Mouse (Mus musculus) thymus, postnatal 36 days (tissue): ENCODE data around the gene Ube2q1.
A peak's percentile ranks its signal among the peaks of the same experiment; 100 is the strongest.

Experiments used
- DNase-seq, 2 experiments: peaks; one replicate each; pipeline ENCODE4 v3.0.0; 2022; ENCODE audit warnings: mixed read lengths in 2 of 2

Ube2q1 gene

DNA sequence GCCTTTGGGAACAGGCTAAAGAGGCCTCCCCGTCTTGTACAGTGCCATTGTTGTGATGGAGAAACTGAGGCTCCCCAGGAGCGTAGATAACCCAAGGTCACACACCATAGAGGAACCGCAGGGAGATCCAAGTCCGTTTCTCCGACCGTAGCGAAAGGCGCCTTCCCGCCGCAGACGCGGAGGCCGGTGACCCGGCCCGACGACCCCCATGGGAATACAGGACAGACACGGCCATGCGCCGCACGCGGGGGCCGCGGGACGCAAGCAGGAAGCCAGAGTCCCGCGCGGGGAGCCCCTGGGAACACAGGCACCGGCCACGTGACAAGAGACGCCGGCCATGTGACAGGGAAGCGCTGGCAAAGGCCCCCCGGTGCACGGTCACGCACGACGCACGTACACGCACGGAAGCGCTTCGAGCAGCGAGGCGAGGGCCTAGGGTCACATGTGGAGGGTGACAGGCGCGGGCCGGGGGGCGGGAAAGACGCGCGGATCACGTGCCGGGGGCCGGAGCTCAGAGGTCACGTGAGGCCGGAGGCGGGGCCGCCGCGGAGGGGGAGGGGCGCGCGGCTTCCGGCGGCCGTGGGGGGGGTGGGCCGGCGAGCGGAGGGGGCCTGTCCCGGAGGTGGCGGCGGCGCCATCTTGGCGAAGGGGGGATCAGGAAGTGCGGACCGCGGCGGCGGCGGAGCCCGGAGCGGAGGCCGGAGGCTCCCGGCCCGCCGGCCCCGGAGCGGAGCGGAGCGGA, at the start of gene Ube2q1:
Gene Ube2q1, plus strand, starts transcription at position 649 of the 742 bp plus-strand sequence.
- DNase-seq: peak; percentile 95 to 97

DNA sequence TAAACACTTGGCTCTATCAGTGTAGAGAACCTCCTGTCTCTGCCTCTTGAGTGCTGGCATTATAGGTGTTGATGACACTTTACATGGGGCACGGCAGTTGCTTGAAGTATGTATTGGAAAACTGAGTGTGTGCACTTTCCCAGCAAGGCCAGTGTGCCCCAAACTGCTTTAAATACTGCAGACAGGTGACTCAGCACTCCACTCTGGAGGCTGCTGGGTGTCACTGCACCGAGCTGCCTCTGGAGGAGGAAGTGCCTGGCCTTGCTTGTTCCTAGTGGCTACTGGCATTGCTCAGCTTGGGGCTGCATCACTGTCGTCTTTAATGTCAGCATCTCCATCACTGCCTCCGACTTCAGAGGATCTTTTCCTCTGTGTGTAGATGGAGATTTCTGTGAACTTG, 46.4 kb upstream of the Ube2q1 start:
- peak; percentile 61 to 64 for DNase-seq

DNA sequence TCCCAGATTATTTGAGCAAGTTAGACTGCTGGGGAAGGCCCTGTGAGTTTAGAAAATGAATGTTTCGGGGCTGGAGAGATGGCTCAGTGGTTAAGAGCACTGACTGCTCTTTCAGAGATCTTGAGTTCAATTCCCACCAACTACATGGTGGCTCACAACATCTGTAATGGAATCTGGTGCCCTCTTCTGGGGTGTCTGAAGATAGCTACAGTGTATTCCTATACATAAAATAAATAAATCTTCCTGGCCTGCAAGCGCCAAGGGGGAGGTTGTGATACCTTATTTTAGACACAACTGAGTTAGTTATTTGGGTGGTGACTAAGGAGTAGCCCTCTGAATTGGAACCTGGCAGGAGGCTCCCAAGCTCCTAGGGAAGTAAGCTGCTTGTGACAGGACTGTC, 44.6 kb upstream of the Ube2q1 start:
- no peak for DNase-seq

DNA sequence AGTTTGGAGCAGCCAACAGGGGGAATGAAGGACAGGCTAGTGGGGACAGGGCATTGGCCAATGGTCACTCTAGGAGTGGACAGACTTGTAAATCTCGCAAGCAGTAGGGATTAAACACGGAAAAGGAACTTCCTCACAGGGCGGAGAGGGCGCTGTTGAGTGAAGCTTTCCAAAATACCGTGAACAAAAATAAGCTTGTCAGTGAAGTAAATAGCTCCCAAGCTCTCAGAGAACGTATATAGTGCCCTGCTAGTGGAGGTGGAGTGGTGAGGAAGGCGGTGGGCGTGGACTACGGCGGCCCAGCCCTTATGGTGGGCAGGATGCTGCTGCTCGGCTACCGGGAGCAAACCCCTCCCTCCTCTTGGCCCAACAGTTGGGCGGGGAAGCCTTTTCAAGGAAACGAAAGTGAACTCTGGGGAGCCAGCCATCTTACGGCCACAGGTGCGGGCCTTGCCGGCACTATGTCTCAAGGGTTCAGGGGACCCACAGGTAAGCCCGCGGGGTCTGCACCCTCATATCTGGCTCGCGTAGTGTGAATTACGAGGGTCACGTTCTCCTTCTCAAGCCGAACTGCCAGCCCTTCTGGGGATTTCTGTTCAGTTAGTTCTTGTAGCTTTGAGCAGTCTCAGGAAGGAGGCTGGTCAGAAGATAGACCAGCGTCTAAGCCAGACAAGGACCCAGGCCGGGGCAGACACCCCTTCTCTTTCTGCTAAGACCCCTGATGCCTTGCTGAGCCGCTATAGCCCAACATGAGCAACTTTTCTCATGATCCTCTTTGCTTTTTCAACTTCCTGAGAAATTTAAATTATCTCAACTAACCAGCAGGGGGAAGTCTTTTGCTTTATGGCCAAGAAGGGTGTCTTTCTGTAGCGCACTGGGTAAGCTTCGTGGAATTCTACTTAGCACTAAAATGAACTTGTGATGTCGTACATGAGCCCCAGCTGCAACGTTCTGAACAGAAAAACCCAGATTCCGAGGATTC, 42.8 kb upstream of the Ube2q1 start:
- peak; percentile 89 to 95 for DNase-seq

DNA sequence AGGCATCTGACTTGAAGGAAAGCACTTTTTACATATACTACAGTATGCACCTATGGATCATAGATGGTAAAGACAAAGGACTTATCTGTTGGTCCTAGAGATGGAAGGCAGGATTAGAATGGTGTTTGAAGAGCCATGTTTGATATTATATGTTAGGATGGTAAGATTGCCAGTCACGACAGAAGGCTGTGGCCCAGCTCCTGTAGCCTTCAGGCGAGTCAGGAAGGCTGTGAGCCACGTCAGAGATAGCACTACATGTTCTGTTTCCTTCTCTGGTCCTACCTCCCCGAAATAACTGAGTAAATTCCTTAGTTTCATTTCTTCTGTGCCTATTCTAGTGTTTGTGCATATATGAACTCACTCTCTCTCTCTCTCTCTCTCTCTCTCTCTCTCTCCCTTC, 41.3 kb upstream of the Ube2q1 start:
- DNase-seq: no peak

DNA sequence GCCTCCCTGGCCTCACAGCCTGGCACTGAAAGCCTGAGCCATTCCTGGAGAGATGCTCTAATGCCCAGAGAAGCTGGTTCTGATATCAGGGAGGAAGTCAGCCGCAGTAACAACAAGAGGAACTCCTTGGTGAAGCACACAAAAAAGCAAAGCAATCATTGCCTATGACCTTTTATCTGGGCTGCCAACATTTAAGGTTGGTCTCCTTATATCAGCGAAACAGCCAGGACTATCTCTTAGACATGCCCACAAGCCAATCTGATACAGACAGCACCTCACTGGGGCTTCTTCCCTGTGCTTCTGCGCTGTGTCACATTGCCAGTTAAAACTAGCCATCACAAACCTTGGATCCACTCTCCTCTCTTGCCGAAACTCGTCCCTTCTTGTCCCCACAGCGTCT, 34.9 kb upstream of the Ube2q1 start:
- no peak for DNase-seq

DNA sequence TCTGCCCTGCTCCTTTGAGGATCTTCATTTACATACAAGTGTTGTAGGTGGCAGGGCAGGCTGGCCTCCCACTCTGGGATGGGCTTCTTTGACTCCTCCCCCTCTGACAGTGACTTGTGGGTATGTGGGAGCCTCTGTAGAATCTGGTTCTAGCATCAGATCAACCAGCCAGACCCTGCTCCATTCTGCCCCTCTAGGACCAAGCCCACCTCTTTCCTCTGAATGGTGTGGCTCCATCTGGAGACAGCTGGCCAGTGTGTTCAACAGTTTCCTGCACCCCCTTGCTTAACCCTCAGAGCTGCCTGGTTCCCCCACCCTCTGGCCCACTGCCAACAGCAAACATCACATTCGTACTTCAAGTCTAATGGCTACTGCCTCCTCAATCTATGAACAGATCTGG, 21.1 kb upstream of the Ube2q1 start:
- DNase-seq: no peak

DNA sequence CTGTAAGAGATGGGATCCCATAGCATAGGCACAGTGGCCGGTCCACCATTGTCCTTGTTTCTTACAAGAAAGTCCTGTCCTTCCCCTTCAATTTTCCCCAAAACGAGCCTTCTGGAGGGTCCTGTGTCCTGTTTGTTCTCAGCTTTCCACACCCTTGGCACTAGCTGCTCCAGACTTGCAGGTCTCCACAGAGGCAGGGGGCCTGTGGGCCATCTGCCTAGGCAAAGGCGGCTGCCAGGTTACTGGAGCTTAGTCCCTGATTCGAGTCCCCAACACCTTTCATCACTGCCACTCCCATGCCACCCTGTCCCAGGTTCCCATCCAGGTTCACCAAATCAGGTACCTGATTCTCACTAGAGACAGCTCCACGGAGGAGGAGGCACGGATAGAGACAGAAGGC, 18.1 kb upstream of the Ube2q1 start:
- no peak for DNase-seq

DNA sequence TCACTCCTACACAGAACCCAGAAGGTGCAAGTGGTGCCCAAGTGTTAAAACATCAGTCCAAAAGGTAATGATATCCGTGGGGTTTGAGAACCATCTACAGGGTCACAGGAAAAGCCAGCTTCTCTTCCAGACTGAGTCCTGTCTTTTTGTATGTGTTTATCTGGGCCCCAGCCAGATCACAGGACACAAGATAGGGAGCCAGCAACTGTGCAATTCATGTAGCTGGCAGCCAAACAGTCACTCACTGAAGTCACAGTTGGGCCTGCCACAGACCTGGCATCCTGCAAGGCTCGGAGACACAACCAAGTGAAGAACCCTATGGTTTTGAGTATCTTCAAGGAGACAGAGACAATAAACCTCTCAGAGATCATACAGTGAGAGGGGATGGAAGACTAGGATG, 15.6 kb upstream of the Ube2q1 start:
- DNase-seq: no peak

DNA sequence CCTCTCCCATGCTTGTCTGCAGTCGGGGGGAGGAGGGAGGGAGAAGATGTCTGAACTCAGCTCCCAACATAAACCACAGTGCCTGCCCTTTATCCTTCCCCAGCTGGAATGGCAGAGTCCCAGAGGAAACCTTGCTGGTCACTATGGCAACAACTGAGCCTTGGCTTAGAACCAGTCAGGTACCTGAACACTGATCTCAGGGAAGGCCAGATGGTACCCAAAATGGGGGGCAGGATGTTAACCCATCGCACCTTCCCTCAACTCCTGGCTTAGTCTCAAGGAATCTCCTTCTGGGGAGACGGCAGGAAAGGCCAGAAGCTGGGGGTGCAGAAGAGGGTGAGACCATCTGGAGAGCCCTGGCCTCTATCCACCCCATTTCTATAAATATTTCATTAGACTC, 13.6 kb upstream of the Ube2q1 start:
- no peak for DNase-seq

DNA sequence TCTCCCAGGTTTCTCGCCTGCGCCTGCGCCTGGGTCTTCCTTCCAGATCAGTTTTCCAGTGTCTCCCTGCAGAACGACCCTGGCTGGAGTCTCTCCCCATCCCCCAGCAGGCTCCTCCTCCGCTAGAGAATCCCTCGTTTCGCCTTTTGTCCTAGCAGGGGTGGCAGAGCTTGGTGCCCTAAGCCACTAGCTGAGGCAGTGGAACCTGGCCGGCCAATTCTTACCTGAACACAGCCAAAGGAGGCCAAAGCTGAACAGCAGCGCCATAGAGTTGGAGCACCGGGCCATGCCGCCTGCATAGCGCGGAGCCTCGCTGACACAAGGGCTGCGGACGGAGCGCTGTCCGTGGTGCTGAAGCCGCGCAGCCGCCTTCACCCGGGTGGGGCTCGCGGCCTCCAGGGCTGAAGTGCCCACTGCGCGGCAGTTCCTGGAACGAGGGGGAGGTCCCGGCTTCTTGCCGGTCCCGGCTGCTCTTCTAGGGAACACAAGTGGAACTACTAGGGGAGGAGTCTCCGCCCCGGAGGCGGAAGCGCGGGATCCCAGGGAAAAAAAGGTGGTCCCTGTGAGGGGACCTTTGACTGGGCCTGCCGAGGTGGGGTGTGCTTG, 9.2 kb upstream of the Ube2q1 start, which contains the start of gene Chrnb2:
Gene Chrnb2, minus strand, starts transcription at position 514 of the 606 bp plus-strand sequence.
- peak; percentile 73 to 75 for DNase-seq

DNA sequence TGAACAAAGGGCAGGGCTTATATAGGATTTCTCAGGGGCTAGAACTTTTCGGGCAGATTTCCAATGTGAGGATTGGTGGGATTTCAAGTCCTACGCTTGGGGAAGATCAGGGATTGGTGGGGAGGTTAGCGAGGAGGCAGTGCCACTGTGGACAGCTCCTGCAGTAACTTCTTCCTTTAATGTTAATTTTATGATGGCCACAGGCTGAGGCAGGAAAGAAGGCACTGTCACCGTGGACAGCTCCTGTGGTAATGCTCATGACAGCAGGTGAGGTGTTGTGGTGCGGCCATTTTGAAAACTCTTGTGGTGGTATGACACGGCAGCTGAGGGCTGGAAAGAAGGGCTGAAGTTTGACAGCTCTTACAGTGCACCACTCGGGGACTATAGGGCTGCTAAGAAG, 3.8 kb upstream of the Ube2q1 start:
- no peak for DNase-seq

DNA sequence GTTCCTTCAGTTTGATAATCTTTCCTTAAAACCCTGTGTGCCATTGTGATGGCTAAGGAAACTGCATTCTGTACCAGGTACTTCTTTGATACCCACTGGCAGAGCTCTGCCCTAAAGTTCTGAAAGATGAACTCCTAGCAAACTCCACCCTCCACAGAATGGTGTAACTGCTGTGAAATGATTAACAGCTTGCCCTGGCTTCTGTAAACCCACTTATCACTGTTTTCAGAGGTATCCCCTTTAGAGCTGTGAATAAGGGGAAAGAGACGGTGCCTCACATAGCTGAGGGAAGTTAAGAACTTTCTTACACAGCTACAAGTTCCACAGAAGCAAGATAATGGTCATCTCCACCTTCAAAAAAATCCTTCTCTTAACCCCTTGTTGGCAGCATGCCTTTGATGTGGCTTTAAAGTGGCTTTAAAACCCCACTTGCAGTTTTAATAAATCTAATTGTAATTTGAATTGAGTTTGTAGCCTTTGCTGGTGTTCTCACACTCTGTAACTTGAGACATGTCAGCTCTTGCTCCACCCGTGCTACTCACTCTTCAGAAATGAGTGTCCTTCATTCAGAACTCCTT, 2.9 kb upstream of the Ube2q1 start:
- DNase-seq: no peak

DNA sequence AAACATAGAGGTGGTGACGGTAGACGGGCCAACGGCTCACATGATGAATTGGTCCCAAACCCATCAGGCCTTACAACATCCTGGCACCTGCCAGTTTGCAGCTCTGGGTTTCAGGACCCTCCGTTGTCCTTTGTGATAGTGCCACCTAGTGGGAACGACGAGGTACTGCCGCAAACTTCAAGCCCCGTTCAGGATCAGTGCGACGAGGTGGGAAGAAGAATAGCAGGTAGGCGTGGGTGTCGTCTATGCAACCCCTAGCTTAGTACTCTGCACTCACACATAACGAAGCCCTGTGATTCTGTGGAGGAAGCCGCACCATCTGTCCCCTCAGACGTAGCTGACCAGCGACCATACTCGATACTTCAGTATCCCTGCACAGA, 838 bp upstream of the Ube2q1 start:
- peak; percentile 85 to 88 for DNase-seq

DNA sequence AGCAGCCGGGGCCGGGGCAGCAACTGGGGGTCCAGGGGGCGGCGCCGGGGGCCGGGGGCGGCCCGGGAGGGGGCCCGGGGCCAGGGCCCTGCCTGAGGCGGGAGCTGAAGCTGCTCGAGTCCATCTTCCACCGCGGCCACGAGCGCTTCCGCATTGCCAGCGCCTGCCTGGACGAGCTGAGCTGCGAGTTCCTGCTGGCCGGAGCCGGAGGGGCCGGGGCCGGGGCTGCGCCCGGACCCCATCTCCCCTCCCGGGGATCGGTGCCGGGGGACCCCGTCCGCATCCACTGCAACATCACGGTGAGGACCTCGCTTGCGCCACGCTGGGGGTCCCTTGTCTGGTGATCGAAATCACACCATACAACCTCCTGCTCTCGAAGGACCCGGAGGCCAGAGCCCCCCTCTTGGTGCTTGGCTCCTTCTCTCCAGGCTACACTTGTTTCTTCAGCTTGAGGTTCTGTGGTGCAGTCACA, 360 bp downstream of the Ube2q1 start:
- peak; percentile 47 to 74 for DNase-seq

DNA sequence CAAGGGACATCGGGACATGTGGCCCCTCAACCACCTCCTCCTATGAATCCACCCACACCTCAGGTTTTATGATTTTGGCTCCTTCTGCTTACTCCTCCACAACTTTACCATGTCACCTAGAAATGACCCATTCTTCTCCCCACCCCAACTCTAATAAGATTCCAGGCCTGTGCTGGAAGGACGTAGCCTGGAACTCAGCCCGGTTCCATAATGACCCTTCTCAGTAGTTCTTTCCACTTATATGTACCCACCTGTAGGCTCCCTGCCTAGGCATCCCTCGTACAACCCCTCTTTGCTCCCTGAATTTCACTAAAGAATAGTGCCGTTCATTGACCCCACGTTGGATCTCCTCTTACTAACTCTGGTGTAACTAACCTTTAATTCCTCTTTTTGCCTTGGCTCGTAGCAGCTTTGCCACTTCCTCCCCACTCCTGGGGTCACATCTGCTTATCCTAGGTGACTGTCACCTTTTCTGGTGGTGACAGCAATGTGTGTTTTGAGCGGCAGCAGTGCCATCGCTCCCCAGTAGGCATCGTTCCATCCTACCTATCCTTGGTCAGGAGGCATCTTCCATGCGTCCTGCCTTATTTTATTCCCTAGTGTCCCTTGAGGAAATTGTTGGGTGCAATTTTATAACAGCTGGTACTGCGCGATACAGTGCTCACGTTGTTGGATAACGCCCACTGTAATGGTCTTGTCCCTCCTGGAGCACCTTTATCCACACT, 982 bp downstream of the Ube2q1 start:
- peak in 1 of 2 experiments; percentile 15 for DNase-seq

DNA sequence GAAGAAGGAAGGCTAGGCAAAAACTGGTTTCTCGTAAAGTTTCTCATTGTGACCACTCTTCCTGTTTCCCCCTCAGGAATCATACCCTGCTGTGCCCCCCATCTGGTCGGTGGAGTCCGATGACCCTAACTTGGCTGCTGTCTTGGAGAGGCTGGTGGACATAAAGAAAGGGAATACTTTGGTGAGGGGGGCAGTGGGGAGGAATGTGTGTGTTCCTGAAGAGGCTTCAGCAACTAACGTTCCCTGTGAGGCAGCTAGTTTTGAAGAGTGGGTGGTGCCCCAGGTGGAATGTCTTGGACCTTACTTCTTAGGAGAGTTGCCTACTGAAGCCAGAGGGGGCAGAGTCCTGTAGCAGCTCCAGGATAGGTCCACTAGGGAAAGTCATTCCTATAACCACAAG, 2.6 kb downstream of the Ube2q1 start:
- DNase-seq: no peak

DNA sequence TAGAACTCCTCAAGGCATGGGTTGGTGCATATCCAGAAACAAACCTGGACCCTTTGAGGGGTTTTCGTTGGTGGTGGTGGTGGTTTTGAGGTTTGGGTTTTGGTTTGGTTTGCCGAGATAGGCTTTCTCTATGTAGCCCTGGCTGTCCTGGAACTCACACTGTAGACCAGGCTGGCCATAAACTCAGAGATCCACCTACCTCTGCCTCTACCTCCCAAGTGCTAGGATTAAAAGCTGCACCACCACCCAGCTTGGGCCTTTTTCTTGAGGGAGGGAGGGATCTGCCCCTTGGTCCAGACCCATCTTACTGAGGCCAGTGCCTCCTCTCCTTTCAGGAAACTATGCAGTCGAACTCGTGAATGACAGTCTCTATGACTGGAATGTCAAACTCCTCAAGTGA, 6.7 kb downstream of the Ube2q1 start:
- DNase-seq: no peak

DNA sequence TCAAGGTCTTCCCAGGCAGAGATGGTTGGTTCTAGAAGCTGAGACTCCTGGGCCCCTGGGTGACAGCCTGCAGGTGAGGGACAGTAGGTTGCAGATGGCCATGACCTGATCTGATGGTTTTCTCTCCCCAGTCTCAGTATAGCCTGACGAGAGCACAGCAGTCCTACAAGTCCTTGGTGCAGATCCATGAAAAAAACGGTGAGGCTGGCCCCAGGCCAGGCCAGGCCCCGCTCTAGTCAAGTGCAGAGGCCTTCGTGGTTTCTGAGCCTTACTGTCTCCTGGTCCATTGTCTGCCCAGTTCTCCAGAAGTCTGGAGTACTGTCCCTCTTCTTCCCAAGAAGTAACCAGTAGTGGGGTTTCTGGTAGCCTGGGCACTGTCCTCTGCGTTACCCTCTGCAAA, 8.2 kb downstream of the Ube2q1 start:
- DNase-seq: no peak

DNA sequence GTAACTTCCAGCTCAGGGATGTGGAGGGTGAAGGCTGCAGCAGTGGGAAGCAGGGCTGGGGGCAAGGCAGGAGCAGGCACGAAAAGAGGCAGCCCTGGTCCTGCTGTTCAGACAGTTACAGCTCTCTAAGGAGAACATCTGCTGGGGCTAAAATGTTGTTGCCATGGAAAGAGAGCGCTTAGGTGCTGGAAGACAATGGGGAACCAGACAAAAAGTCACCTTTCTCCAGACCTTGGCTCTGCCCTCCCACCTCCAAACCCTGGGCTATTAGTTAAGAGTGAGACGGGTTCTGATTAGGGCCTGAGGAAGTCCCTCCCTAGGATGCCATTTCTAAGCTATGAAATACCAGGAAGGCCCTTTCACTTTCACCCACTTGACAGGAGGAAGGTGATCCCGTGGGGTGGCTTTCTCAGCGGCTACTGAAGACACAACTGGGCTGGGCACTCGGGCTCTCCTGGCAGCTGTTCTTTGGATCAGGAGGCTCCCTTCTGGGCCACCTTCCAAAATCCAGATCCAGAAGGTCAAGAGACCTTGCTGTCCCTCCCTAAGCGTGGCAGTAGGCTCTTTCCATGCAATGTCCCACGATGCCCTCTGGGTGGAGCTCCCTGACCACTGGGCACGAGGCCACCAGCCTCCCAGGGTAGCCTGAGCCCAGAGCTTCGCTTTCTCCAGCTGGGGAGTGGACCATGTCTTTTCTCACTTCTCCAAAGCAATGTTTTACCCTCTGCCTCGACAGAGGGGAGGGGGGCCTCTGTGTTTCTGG, 11.8 kb downstream of the Ube2q1 start:
- peak in 1 of 2 experiments; percentile 35 for DNase-seq

DNA sequence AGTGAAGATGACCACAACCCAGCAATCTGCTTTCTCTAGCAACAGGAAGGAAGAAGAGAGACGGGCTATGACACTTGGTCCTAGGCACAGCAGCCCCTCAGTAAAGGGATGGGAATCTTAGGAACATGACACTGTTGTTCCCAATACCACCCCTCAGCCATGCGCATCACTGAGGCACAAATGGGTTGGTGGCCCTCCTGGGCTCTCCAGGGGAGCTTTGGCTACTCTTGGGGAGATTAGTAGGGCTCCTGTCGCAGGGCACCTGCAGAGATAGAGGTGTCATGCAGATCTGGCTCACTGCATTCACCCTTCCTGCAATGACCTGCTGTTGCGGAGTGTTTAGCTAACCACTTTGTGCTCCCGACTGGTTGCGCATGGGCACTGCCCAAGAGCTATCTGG, 12.9 kb downstream of the Ube2q1 start:
- DNase-seq: no peak
